Mouse (Mus musculus): ENCODE results near the gene Atp1b2. TPM values are rescaled to one million over a fixed set of nuclear protein-coding genes. Genes with fewer than 3 reads are reported as not detected.

Gene Atp1b2
- total RNA-seq, 2 experiments from 2014 or later, result 391 to 411 TPM

GRCm38 (mm10) chr11:69603516-69603915 lies 2.2 kb downstream of the Atp1b2 start:
- H3K4me3 ChIP-seq, result peak overlapping the region; percentile 88
- H3K27ac ChIP-seq, result peak overlapping the region; percentile 95
- TF ChIP-seq CTCF (conservative IDR thresholded peaks at IDR 0.05), result no peak
- no peak for DNase-seq (ENCODE audit: low spot score in 2 of 2)

DNA sequence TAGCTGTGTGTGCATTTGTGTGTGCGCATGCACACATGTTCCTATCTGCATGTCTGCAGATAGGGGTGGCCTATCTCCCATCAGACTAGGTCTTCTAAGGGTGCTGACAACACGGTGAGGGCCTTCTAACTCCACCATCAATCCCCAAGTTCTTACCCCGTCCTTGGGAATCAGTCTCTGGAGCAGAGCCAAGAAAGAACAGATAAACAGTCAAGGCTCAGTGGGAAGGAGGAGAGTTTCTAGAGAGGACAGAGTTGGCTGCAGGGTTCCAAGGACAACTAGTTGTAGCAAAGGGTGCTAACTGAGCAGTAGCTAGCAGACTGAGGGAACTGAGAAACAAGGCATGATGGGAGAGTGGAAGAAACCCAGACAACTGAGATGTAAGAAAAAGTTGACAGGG lies 4.0 kb downstream of the Atp1b2 start:
- H3K27ac ChIP-seq, result peak overlapping the region; percentile 77; the same call in 1 of the 2 replicates
- TF ChIP-seq CTCF (conservative IDR thresholded peaks at IDR 0.05), result no peak
- DNase-seq (ENCODE audit: low spot score in 2 of 2), result no peak

DNA sequence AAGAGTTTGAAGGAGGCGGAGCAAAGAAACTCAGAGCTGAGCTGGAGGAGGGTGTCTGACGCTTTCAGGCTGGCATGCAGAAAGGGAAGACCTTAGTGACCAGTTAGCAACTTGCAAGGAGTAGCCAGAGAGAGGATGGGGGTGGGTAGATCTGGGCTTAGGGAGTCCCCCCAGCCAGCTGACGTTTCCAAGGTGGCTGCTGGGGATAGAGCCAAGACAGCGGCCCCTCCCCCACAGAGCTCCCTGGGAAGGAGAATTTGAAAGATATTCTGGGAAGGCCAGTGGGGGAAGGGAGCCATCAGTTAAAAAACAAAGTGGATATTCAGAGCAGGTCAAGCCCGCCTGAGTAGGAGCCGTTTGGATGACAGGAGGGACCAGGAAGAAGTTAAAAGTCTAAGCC lies 5.6 kb downstream of the Atp1b2 start:
- Histone ChIP-seq H3K27ac (peak overlapping the region; percentile 78), H3K4me3 (peak overlapping the region; percentile 24; the same call in 1 of the 2 replicates)
- TF ChIP-seq CTCF (conservative IDR thresholded peaks at IDR 0.05), result no peak
- DNase-seq (ENCODE audit: low spot score in 2 of 2), result peak; percentile 72 to 83

More for the DNA sequence above, 4.0 kb downstream of the Atp1b2 start:
- H3K4me3 ChIP-seq, result no peak overlapping the region; the same call in 1 of the 2 replicates

- peak overlapping the region; percentile 78 for H3K27ac ChIP-seq
- H3K4me3 ChIP-seq, result peak overlapping the region; percentile 24; the same call in 1 of the 2 replicates
- TF ChIP-seq CTCF (conservative IDR thresholded peaks at IDR 0.05), result peak; percentile 12; the same call in 1 of the 2 replicates
- DNase-seq (ENCODE audit: low spot score in 2 of 2), result no peak
Measured at GRCm38 (mm10) chr11:69599436-69599835, 6.3 kb downstream of the Atp1b2 start.

GRCm38 (mm10) chr11:69594853-69595252 lies 10.9 kb downstream of the Atp1b2 start:
- DNase-seq (ENCODE audit: low spot score in 2 of 2), result no peak
- H3K4me3 ChIP-seq, result no peak overlapping the region
- no peak for TF ChIP-seq CTCF (conservative IDR thresholded peaks at IDR 0.05)

DNA sequence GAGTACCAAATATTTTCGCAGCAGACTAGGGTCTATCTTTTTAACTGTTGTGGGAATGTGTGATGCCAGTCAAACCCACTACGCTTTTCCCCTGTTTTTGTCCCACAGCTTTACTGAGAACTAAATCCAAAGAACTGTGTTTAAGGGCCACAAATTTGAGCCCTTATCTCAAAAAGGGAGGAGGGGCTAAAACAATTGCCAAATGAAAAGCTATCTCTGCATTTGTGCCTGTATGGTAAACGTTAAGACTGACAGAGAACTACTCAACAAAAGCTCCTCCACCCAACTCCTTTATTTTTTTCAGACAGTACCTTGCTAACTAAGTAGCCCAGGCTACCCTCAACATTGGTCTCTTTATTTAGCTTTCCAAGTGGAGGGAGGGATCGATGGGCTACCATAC lies 12.9 kb downstream of the Atp1b2 start:
- H3K4me3 ChIP-seq, result no peak overlapping the region
- TF ChIP-seq CTCF (conservative IDR thresholded peaks at IDR 0.05), result no peak
- peak overlapping the region; percentile 79 for H3K27ac ChIP-seq
- no peak for DNase-seq (ENCODE audit: low spot score in 2 of 2)

More at GRCm38 (mm10) chr11:69594853-69595252, 10.9 kb downstream of the Atp1b2 start:
- no peak overlapping the region for H3K27ac ChIP-seq

GRCm38 (mm10) chr11:69591899-69592637 lies 13.7 kb downstream of the Atp1b2 start:
- no peak for TF ChIP-seq CTCF (conservative IDR thresholded peaks at IDR 0.05)
- peak; percentile 68 to 84 for DNase-seq (ENCODE audit: low spot score in 2 of 2)
- Histone ChIP-seq H3K4me3 (no peak overlapping the region), H3K27ac (peak overlapping the region; percentile 79)

- H3K27ac ChIP-seq, result peak overlapping the region; percentile 79
- no peak for DNase-seq (ENCODE audit: low spot score in 2 of 2)
- no peak overlapping the region for H3K4me3 ChIP-seq
- TF ChIP-seq CTCF (conservative IDR thresholded peaks at IDR 0.05), result no peak
Measured at GRCm38 (mm10) chr11:69591424-69591823, 14.3 kb downstream of the Atp1b2 start.

DNA sequence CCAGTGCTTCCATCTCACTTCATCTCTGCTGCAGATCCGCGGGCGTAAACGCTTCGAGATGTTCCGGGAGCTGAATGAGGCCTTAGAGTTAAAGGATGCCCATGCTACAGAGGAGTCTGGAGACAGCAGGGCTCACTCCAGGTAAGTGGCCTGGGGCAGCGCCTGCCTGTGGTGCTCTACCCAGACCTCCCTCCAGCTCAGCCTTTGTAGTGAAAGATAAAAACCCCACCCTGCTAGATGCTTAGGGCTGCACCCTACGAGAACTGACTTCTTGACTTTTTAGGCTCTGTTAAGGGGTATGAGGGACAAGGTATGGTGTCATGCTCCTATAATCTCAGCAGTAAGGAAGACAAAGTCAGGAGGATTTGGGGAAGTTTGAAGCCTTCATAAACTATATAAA lies 15.1 kb downstream of the Atp1b2 start:
- no peak for DNase-seq (ENCODE audit: low spot score in 2 of 2)
- Histone ChIP-seq H3K27ac (peak overlapping the region; percentile 79), H3K4me3 (no peak overlapping the region)
- TF ChIP-seq CTCF (conservative IDR thresholded peaks at IDR 0.05), result no peak

DNA sequence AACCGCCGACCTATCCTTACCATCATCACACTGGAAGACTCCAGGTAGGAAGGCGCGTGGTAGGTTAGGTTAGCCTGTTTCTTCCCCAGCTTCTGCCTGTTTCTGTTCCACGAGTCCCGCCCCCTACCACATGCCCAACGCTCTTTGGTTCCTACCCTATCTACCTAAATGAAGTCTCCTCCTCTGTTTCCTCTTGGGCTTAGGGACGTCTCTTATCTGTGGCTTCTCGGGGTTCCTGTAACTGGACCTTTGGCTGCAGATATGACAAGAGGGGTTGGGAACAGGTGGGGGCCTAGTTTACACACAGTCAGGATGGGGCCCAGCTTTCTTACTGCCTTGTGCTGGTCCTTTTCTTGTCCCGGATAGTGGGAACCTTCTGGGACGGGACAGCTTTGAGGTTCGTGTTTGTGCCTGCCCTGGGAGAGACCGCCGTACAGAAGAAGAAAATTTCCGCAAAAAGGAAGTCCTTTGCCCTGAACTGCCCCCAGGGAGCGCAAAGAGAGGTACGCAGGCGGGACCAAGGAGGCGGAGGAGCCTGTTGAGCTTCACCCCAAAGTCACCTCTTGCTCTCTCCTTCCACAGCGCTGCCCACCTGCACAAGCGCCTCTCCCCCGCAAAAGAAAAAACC lies 16.4 kb downstream of the Atp1b2 start:
- DNase-seq (ENCODE audit: low spot score in 2 of 2), result no peak

DNA sequence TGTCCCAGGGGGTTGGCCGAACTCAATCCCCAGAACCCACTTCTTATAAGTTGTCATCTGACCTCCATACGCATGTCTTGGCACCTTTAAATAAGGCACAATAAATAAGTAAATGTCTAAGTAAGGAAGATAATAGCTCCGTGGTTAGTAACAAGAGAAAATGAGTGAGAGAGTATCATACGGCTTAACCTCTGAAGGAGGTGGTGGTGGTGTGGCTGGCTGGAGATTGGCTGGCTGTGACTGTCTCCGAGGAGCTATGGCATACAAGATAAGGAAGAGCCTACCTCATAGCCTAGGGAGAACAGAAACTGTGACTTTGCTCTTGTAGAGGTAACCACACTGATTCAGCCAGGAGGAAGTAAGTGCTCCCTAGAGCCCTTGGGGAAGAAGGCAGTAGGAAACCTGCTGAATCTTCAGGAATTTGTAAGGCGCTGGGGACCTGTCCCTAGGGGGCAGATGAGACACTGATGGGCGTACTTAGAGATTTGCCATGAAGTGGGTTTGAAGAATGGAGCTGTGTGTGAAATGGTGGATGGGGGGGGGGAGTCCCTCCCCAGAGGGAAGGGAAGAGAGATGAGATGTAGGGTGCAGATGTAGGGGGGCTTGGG lies 19.9 kb downstream of the Atp1b2 start:
- no peak for TF ChIP-seq CTCF (conservative IDR thresholded peaks at IDR 0.05)
- Histone ChIP-seq H3K27ac (no peak overlapping the region), H3K4me3 (no peak overlapping the region)
- DNase-seq (ENCODE audit: low spot score in 2 of 2), result no peak

More for the DNA sequence above, 16.4 kb downstream of the Atp1b2 start:
- no peak for TF ChIP-seq CTCF (conservative IDR thresholded peaks at IDR 0.05)
- H3K27ac ChIP-seq, result no peak overlapping the region
- H3K4me3 ChIP-seq, result no peak overlapping the region

GRCm38 (mm10) chr11:69584937-69585336 lies 20.8 kb downstream of the Atp1b2 start:
- TF ChIP-seq CTCF (conservative IDR thresholded peaks at IDR 0.05), result no peak
- DNase-seq (ENCODE audit: low spot score in 2 of 2), result no peak
- Histone ChIP-seq H3K27ac (no peak overlapping the region), H3K4me3 (no peak overlapping the region)

GRCm38 (mm10) chr11:69584008-69584407 lies 21.7 kb downstream of the Atp1b2 start:
- no peak for TF ChIP-seq CTCF (conservative IDR thresholded peaks at IDR 0.05)
- DNase-seq (ENCODE audit: low spot score in 2 of 2), result no peak
- Histone ChIP-seq H3K4me3 (no peak overlapping the region), H3K27ac (0 out of 2 replicates have a peak overlapping the region, but pooled peaks have one; percentile 1)

Measured in layer of hippocampus, adult 2 months (tissue).